Mouse (Mus musculus) urinary bladder, adult 18-20 months (tissue): ENCODE data around the gene Ide.
"Not testable (repeated sequence)": the region's sequence is repeated elsewhere in the genome, so short reads cannot be mapped to it uniquely, and the experiment has no call there.

Experiments used
- DNase-seq, 2 experiments: peaks; one replicate each; pipeline ENCODE4 v3.0.0; 2022; ENCODE audit warnings: low spot score in 2 of 2, mixed read lengths in 2 of 2

The Ide gene

GRCm38 (mm10) chr19:37265333-37266103 is 72.1 kb downstream of the Ide start:
- DNase-seq, result peak; percentile 68 to 93

- peak; percentile 23 to 49 for DNase-seq
Measured at GRCm38 (mm10) chr19:37263943-37264897, 73.4 kb downstream of the Ide start.

DNA sequence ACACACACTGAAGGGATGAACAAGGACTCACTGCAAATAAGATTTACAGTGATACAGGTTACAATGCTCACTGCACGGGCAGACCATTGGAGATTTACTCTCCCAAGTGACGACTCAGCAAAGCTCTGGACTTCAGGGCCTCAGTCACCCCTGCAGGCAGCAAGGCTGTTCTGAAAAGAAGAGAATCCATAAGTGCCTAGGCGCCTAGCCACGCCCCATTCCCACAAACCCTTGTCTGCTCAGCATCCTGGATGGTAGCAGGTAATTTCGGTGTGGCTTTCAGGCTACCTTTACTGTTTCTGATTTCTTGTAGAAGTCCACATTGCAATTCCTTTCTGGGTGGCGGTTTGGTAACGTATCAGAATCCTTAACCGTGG is 74.1 kb downstream of the Ide start:
- no peak for DNase-seq

GRCm38 (mm10) chr19:37262389-37262788 is 75.3 kb downstream of the Ide start:
- DNase-seq, result no peak

DNA sequence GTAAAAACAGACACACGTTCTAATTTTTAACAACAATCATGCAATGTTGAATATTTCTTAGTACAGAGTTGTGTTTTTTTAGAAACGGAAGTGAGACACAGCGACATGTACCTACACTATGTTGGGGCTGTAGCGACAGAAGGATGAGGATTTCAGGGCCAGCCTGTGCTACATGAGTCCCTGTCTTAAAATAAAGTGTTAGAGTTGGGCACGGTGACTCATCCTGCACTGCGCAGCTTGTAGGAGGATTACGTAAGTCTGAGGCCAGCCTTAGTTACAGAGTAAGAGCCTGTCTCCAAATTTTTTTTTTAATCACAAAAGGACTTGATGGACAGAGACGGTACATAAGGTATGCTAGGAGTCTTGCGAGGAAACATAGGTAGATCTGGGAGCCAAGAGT is 82.3 kb downstream of the Ide start:
- DNase-seq, result no peak

GRCm38 (mm10) chr19:37252104-37252503 is 85.5 kb downstream of the Ide start:
- DNase-seq, result no peak

DNA sequence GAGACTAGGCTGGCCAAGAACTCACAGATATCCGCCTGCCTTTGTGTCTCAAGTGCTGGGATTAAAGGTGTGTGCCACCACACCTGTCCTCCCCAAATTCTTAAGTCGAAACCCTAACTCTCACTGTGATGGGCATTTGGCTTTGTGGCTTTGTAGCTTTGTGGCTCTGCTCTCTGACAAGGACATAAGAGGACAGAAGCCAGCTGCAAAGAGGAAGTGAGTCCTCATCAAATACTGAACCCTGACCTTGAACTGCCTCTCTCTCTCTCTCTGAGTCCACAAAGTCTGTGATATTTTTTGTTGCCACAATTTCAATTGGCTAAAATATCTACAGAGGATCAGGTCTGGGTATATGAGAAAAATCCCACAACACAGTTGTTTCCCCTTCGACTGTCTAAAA is 89.5 kb downstream of the Ide start:
- DNase-seq, result no peak

DNA sequence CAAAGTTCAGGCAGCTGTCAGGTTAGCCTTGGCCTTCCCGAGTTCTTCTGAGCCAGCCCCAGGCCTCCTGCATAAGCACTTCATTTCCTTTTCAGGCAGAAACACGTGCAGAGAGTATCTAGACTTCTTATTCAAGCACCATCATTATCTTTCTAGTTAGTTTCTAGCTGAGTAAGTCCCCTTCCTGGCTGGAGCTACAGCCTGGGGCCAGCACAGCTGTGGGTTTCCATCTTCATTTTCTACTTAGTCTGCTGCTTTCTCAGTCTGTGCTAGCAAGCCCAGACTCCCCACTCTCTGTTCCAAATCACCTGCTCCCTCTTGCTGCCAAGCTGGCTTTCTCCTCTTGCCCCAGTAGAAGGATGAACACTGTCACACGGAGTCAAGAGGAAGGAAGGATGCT is 90.8 kb downstream of the Ide start:
- no peak for DNase-seq

- no peak for DNase-seq
Measured at GRCm38 (mm10) chr19:37242707-37243106, 94.9 kb downstream of the Ide start.

DNA sequence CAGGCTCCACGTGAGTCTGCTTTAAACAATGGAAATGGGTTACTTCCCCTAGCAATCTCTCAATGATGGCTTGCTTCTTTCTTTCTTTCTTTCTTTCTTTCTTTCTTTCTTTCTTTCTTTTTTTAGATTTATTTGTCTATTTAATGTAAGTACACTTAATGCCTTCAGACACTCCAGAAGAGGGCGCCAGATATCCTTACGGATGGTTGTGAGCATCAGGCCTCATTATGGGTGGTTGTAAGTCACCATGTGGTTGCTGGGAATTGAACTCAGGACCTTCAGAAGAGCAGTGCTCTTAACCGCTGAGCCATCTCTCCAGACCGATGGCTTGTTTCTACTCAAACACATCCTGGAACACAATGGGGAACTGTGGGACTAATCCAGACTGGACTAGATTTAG is 96.5 kb downstream of the Ide start:
- DNase-seq, result no peak

DNA sequence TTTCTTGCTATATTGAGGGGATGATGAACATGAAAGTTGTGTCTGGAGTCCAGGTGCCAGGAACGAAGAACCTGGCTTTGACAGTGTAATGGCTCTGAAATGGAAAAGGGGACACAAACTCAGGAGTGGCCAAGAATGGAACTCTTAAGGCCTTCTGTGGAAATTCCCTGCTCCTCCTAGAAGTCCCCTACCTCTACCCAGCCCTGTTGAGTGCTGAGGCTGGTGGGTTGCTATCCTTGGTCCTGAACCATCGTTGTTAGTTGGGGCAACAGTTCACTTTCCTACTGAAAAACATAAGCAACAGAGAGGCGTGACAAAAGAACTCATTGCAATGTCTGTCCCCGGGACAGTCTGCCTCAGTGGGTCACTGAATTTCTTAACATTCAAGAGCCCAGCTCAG is 98.6 kb downstream of the Ide start:
- DNase-seq, result no peak

DNA sequence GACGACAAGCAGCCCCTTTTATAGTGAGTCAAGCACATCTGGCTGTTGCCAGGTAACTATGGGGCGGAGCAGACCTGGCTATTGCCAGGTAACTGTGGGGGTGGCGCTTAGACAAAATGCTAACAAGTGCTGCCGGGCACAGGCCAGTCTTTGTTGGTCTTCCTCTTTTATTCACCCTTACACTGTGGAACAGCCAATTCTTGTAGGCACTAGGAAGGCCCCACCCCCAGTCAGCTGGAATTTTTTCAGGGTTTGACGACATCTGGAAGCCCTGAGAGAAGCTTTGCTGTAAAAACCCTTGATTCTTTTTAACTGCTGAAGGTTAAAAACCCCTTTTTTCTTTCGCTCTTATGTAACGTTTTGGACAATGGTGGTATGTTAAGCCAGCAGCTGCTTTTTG is 99.0 kb downstream of the Ide start:
- no peak for DNase-seq

- DNase-seq, result no peak
Measured at GRCm38 (mm10) chr19:37237712-37238437, 99.8 kb downstream of the Ide start.

DNA sequence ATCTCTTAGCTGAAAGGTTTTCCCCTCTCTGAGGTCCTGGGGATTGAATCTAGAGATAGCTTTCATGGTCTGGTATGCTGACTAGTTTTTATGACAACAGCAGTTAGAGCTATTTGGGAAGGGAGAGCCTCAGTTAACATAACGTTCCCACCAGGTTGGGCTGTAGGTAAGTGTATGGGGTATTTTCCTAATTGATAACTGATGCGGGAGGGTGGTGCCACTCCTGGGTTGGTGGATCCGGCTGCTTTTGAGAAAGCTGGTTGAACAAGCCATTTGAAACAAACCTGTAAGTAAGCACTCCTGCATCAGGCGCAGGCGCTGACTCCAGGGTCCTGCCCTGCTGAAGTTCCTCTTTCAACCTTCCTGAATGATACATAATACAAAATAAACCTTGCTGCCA is 100.3 kb downstream of the Ide start:
- no peak for DNase-seq

DNA sequence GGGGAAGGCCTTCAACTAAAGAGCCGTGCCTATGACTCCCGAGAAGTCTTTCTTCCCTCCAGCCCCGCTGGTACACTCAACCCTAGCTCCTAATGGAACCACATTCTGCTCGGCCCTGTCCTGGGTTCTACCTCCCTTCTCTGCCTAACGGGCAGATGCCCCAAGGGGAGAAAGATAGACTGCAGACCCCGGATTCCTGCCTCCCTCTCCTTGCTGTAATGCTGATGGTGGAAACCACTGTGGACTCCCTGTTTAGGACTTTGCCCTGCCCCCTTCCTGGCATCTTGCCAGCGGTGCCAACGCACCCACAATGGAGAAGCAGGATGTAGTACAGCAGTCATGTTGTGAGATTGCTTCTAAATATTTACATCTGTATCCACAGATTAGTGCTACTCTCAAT is 101.8 kb downstream of the Ide start:
- DNase-seq, result no peak

DNA sequence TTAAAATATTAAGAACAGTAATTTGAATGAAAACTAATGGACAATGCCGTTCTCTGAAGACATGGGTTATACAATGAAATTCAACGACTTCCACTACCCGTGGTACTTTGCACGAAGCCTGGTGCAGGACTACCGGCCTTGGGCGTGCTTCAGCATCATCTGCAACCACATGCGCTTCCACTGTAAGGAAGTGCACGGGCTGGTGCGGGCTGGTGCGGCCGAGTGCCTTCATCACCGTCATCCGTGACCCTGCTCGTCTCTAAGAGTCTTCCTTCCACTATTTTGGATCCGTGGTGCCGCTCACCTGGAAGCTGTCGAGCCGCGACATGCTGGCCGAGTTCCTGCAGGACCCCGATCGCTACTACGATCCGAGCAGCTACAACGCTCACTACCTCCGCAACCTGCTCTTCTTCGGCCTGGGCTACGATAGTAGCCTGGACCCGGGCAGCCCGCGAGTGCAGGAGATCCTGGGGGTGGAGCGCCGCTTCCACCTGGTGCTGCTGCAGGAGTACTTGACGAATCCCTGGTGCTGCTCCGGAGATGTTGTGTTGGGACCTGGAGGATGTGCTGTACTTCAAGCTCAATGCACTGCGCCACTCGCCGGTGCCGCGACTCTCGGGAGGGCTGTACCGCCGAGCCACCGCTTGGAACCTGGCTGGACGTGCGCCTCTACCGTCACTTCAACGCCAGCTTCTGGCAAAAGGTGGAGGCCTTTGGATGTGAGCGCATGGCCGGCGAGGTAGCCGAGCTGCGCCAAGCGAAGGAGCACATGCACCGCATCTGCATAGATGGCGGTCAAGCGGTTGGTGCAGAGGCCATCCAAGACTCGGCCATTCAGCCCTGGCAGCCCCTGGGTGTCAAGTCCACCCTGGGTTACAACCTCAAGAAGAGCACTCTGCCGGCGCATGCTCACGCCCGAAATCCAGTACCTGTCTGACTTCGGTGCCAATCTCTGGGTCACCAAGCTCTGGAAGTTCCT is 103.8 kb downstream of the Ide start:
- peak in 1 of 2 experiments; percentile 13 for DNase-seq

GRCm38 (mm10) chr19:37232598-37232997 is 105.1 kb downstream of the Ide start:
- not testable (repeated sequence) for DNase-seq

DNA sequence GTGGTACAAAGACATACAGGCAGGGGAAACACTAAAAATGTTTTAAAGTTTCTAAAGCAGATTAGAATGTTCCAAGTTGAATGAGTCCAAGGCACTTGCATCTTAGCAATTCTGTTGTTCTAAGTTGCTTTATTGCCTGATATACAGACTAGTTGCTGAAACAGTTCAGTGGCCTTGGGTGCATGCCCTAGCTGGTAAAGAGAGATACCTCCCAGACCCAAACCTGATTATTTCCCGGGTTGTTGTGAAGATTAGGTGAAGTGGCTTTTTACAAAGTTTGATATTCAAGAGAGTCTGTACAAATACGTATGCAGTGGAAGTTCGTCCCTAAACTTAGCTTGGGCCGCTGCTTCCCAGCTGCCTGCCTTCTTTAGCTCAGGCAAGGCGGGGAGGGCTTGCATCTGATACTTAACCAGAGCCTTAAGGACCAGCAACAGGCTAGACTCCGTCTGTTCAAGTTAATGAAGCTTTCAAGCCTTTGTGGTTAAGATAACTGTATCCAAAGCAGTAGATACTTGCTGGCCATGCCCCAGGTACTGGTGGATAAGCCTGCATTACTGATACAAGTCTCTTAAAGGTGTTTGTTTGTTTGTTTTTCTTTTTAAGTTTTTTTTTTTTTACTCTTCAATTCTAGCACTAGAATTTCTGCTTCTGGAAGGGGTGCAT is 112.3 kb downstream of the Ide start:
- no peak for DNase-seq
